ENCODE assay signal across 16 mouse cellular contexts in the genomic region with DNA sequence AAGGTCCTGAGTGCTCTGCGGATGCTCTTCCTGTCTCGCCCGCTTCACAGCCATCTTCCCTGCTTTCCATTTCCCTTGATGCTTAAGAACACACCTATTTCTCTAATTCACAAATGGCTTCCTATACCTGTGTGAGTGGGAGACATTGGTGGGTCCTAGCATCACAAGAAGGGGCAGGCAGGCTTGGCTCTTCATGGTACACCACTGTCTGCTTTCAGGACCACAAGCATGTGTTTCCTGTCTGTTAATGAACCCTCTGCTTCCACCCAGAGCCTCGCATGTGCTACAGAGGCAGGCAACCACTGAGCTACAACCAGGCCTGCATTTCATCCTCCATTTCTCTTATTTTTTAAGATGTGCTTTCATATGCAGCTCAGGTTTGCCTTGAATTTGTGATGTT.
"Had no signal": no experiment of that assay in that cellular context is flagged by ENCODE, and none has a peak within 500 bp of the region (broad histone marks: within the 10 kb centered on the region; RNA-seq: fewer than 3 reads in every experiment).

No protein-coding gene starts in this region.

- H3K4me3 ChIP-seq: neural tube, embryonic 13.5 days; neural tube, embryonic 15.5 days; stomach, embryonic 15.5 days had no signal

- H3K9me3 ChIP-seq: neural tube, embryonic 15.5 days; stomach, embryonic 15.5 days had no signal

- H3K4me1 ChIP-seq: stomach, embryonic 15.5 days had no signal

- H3K9ac ChIP-seq: neural tube, embryonic 13.5 days; neural tube, embryonic 15.5 days; stomach, embryonic 15.5 days had no signal

- DNase-seq: retina, postnatal 1 day; right cerebral cortex, adult 18-20 months; right cerebral cortex, postnatal 14 days; right cerebral cortex, postnatal 25 days; right cerebral cortex, postnatal 4 days; spleen, adult 18-20 months; thymus, adult 18-20 months; thymus, adult 2 months; thymus, postnatal 14 days; thymus, postnatal 25 days; thymus, postnatal 36 days; thymus, postnatal 4 days had no signal

- H3K27ac ChIP-seq: neural tube, embryonic 13.5 days; neural tube, embryonic 15.5 days; stomach, embryonic 15.5 days; stomach, postnatal 0 days had no signal

- H3K4me2 ChIP-seq: neural tube, embryonic 13.5 days; neural tube, embryonic 15.5 days; stomach, embryonic 15.5 days had no signal

- H3K27me3 ChIP-seq: neural tube, embryonic 13.5 days; neural tube, embryonic 15.5 days; stomach, embryonic 15.5 days had no signal
